Mouse (Mus musculus): Measurements from ENCODE around the gene Ubtd1. TPM values are rescaled to one million over a fixed set of nuclear protein-coding genes. Genes with fewer than 3 reads are reported as not detected.

Gene Ubtd1
- polyA plus RNA-seq, 1 experiment, result 21.6 TPM

Other genes with a start within 250 kb of the Ubtd1 start
- gene Slit1, start 238.1 kb upstream of the Ubtd1 start, polyA plus RNA-seq (2012; rRNA removed), result 18.7 and 28.3 TPM in 2 replicates
- gene Arhgap19, start 179.7 kb upstream of the Ubtd1 start, polyA plus RNA-seq (2012; rRNA removed), result 3.5 and 3.8 TPM in 2 replicates
- 10.8 and 11.1 TPM in 2 replicates for gene Frat1, start 151.8 kb upstream of the Ubtd1 start, polyA plus RNA-seq (2012; rRNA removed)
- 7.5 and 8.3 TPM in 2 replicates for gene Frat2, start 133.6 kb upstream of the Ubtd1 start, polyA plus RNA-seq (2012; rRNA removed)
- gene Rrp12, start 85.6 kb upstream of the Ubtd1 start, polyA plus RNA-seq (2012; rRNA removed), result 17.0 and 19.0 TPM in 2 replicates
- gene Pgam1, start 69.8 kb upstream of the Ubtd1 start, polyA plus RNA-seq (2012; rRNA removed), result 727 and 788 TPM in 2 replicates
- 25.1 and 28.0 TPM in 2 replicates for gene Exosc1, start 48.3 kb upstream of the Ubtd1 start, polyA plus RNA-seq (2012; rRNA removed)
- 65.3 and 66.1 TPM in 2 replicates for gene Zdhhc16, start 48.3 kb upstream of the Ubtd1 start, polyA plus RNA-seq (2012; rRNA removed)
- 56.3 and 61.7 TPM in 2 replicates for gene Mms19, start 606 bp upstream of the Ubtd1 start, polyA plus RNA-seq (2012; rRNA removed)
- 0.16 and 0.55 TPM in 2 replicates for gene Ankrd2, start 54.2 kb downstream of the Ubtd1 start, polyA plus RNA-seq (2012; rRNA removed)
- gene Hoga1, start 63.8 kb downstream of the Ubtd1 start, polyA plus RNA-seq (2012; rRNA removed), result 1.5 and 2.0 TPM in 2 replicates
- 0.08 and 0.14 TPM in 2 replicates for gene 4933411K16Rik, start 70.5 kb downstream of the Ubtd1 start, polyA plus RNA-seq (2012; rRNA removed)
- 87.9 and 94.1 TPM in 2 replicates for gene Morn4, start 104.6 kb downstream of the Ubtd1 start, polyA plus RNA-seq (2012; rRNA removed)
- 46.8 and 51.4 TPM in 2 replicates for gene Pi4k2a, start 108.7 kb downstream of the Ubtd1 start, polyA plus RNA-seq (2012; rRNA removed)
- 31.3 and 38.3 TPM in 2 replicates for gene Avpi1, start 147.3 kb downstream of the Ubtd1 start, polyA plus RNA-seq (2012; rRNA removed)
- 14.4 and 17.2 TPM in 2 replicates for gene Marveld1, start 165.6 kb downstream of the Ubtd1 start, polyA plus RNA-seq (2012; rRNA removed)
- gene Zfyve27, start 182.2 kb downstream of the Ubtd1 start, polyA plus RNA-seq (2012; rRNA removed), result 99.8 and 113 TPM in 2 replicates
- 3.6 and 5.9 TPM in 2 replicates for gene Sfrp5, start 220.5 kb downstream of the Ubtd1 start, polyA plus RNA-seq (2012; rRNA removed)